Mouse (Mus musculus) embryonic facial prominence, embryonic 14.5 days (tissue): ENCODE measurements at regions not wholly inside any gene's neighbourhood (a gene's known extent, or its start where the extent isn't known, plus 50 kb on each side); places are given as distances from the start of the nearest gene placed in this dataset.

Experiments used
- ATAC-seq: fragments of 200-750 bp; cut with Nextera tagmentation; 2 replicates; pipeline ENCODE4 v1.8.0; 2017; ENCODE audit warnings: low read depth, moderate number of reproducible peaks, moderate TSS enrichment
- DNase-seq: peaks from one replicate; pipeline ENCODE4 v3.0.0-alpha.2; 2015; ENCODE audit warnings: low spot score
- H3K27ac ChIP-seq: fragments of 300-500 bp; sonication (generic); replicated peaks from 2 replicates; pipeline ENCODE4 v1.5.1; 2014; ENCODE audit warnings: low read depth, mild to moderate bottlenecking, low read length, moderate library complexity
- H3K27me3 ChIP-seq: fragments of 300-500 bp; sonication (generic); replicated peaks from 2 replicates; pipeline ENCODE4 v1.6.1; 2014; ENCODE audit warnings: low read length; ENCODE audit not compliant: control insufficient read depth, insufficient read depth
- H3K36me3 ChIP-seq: fragments of 300-500 bp; sonication (generic); 2 replicates; pipeline ENCODE4 v1.6.1; 2014; ENCODE audit warnings: low read length, mixed read lengths; ENCODE audit not compliant: control insufficient read depth, insufficient read depth
- H3K4me1 ChIP-seq: fragments of 300-500 bp; sonication (generic); 2 replicates; pipeline ENCODE4 v1.6.1; 2014; ENCODE audit warnings: antibody characterized with exemption, low read length; ENCODE audit not compliant: control insufficient read depth, insufficient read depth
- H3K4me2 ChIP-seq: fragments of 300-500 bp; sonication (generic); 2 replicates; pipeline ENCODE4 v1.6.1; 2014; ENCODE audit warnings: low read depth, mild to moderate bottlenecking, low read length, moderate library complexity, mixed read lengths
- H3K4me3 ChIP-seq: fragments of 300-500 bp; sonication (generic); 2 replicates; pipeline ENCODE4 v1.5.1; 2014; ENCODE audit warnings: low read depth, mild to moderate bottlenecking, low read length
- H3K9ac ChIP-seq: fragments of 300-500 bp; sonication (generic); 2 replicates; pipeline ENCODE4 v1.6.1; 2014; ENCODE audit warnings: low read depth, mild to moderate bottlenecking, low read length, moderate library complexity, mixed read lengths
- H3K9me3 ChIP-seq: fragments of 300-500 bp; sonication (generic); 2 replicates; pipeline ENCODE4 v1.6.1; 2016; ENCODE audit warnings: low read length; ENCODE audit not compliant: control insufficient read depth
- WGBS: fragments of 180-500 bp; shearing (Covaris S2); extraction: QIAGEN DNeasy Blood & Tissue Kit; methylation state at CpG from one replicate; pipeline ENCODE4 v1.1.7; 2014; 5-methylcytosine and 5-hydroxymethylcytosine counted together

DNA sequence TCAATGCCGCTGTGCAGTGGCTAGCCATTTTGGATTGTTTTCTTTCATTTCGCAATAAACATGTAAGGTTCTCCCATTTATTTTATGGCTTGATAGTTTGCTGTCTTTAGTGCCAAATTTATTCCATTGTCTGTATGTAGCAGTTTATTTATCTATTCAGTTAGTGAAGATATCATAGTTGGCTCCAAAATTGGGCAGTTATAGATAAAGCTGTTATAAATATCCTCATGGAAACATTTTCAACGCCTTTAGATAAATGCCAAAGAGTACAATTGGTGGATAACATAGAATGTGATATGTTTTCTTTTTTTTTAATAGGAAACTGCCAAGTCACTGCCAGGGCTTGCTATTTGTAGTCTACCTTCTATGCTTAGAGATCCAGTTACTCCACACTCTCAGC is 265.1 kb upstream of the Tas2r119 start:
- H3K4me3 ChIP-seq: no peak overlapping the region
- no peaks in the 10 kb centered on the region for H3K4me1 ChIP-seq
- no peak for ATAC-seq
- no peak overlapping the region for H3K9ac ChIP-seq
- no peaks in the 10 kb centered on the region for H3K9me3 ChIP-seq
- no peak overlapping the region for H3K4me2 ChIP-seq
- 89% methylated on average over 3 of the region's 3 CpGs for WGBS
- no peak overlapping the region for H3K27ac ChIP-seq
- no peaks in the 10 kb centered on the region for H3K36me3 ChIP-seq
- no peaks in the 10 kb centered on the region for H3K27me3 ChIP-seq
- DNase-seq: no peak

DNA sequence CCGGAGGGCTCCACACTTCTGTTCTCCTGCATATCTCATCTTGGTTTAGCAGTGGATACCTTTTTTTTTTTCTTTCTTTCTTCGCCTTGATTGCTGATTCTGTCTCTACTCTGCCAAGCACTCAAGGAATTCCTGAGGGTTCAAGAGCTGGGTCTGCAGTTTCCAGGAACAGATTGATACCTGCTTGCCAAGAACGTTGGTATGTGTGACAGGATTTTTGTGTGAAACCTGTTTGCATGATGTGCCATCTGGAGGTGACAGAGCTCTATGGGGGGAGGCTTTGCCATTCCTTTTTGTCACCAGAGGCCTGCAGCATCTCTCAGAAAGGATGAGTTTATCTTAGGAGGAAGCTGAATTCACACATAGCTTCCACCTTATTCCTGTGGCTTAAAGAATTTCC is 255.6 kb upstream of the Tas2r119 start:
- peaks cover 5% of the 10 kb centered on the region; the same call in 1 of the 2 replicates for H3K9me3 ChIP-seq
- H3K27me3 ChIP-seq: no peaks in the 10 kb centered on the region
- no peak overlapping the region for H3K4me2 ChIP-seq
- DNase-seq: no peak
- H3K27ac ChIP-seq: no peak overlapping the region
- H3K36me3 ChIP-seq: no peaks in the 10 kb centered on the region
- H3K4me1 ChIP-seq: no peaks in the 10 kb centered on the region
- H3K9ac ChIP-seq: no peak overlapping the region
- WGBS: 83% methylated on average over 3 of the region's 3 CpGs
- ATAC-seq: no peak
- H3K4me3 ChIP-seq: no peak overlapping the region

- no peak for ATAC-seq
- no peaks in the 10 kb centered on the region for H3K27me3 ChIP-seq
- H3K9me3 ChIP-seq: no peaks in the 10 kb centered on the region
- no peak overlapping the region for H3K4me3 ChIP-seq
- no peak overlapping the region for H3K9ac ChIP-seq
- H3K4me2 ChIP-seq: no peak overlapping the region
- no peak for DNase-seq
- H3K36me3 ChIP-seq: no peaks in the 10 kb centered on the region
- 0 out of 2 replicates have a peak, but pooled peaks cover 3% of the 10 kb centered on the region for H3K4me1 ChIP-seq
- H3K27ac ChIP-seq: no peak overlapping the region
- 76% methylated on average over 4 of the region's 4 CpGs for WGBS
Measured at GRCm38 (mm10) chr15:31960301-31960700, 216.8 kb upstream of the Tas2r119 start.

GRCm38 (mm10) chr15:31961963-31962362 is 215.1 kb upstream of the Tas2r119 start:
- Histone ChIP-seq H3K27ac (no peak overlapping the region), H3K4me1 (0 out of 2 replicates have a peak, but pooled peaks cover 3% of the 10 kb centered on the region), H3K9me3 (no peaks in the 10 kb centered on the region), H3K27me3 (no peaks in the 10 kb centered on the region), H3K4me2 (no peak overlapping the region), H3K9ac (no peak overlapping the region), H3K36me3 (no peaks in the 10 kb centered on the region), H3K4me3 (no peak overlapping the region)
- DNase-seq: peak; percentile 17
- no peak for ATAC-seq
- 32% methylated on average over 2 of the region's 2 CpGs for WGBS

- H3K36me3 ChIP-seq: no peaks in the 10 kb centered on the region
- H3K4me2 ChIP-seq: no peak overlapping the region
- ATAC-seq (no peak), DNase-seq (no peak)
- H3K4me1 ChIP-seq: 0 out of 2 replicates have a peak, but pooled peaks cover 3% of the 10 kb centered on the region
- WGBS: 86% methylated on average over 6 of the region's 6 CpGs
- no peak overlapping the region for H3K9ac ChIP-seq
- H3K9me3 ChIP-seq: no peaks in the 10 kb centered on the region
- no peak overlapping the region for H3K4me3 ChIP-seq
- no peak overlapping the region for H3K27ac ChIP-seq
- no peaks in the 10 kb centered on the region for H3K27me3 ChIP-seq
Measured at GRCm38 (mm10) chr15:31964911-31965310, 212.2 kb upstream of the Tas2r119 start.

DNA sequence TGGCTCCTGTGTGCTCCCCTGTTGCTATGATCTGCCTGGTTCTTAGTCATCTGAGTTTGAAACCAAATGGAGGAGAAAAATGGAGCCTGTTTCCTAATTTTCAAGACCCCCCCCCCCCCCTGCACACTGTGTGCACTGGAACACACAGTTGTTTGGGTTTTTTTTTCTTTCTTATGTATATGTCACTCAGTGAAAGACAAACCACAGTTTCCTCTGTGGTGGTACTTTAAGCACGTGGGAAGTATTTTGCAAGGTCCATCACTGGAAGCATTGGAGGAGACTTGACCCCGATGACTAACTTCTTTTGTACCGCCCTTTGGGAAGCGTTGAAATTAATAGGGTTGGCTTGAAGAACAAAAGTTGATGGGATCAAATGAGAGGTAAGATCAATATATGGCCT is 211.5 kb upstream of the Tas2r119 start:
- Histone ChIP-seq H3K27ac (no peak overlapping the region), H3K36me3 (no peaks in the 10 kb centered on the region), H3K4me2 (no peak overlapping the region), H3K4me1 (0 out of 2 replicates have a peak, but pooled peaks cover 3% of the 10 kb centered on the region), H3K4me3 (no peak overlapping the region), H3K9me3 (no peaks in the 10 kb centered on the region), H3K9ac (no peak overlapping the region), H3K27me3 (no peaks in the 10 kb centered on the region)
- 89% methylated on average over 4 of the region's 4 CpGs for WGBS
- no peak for ATAC-seq
- no peak for DNase-seq

DNA sequence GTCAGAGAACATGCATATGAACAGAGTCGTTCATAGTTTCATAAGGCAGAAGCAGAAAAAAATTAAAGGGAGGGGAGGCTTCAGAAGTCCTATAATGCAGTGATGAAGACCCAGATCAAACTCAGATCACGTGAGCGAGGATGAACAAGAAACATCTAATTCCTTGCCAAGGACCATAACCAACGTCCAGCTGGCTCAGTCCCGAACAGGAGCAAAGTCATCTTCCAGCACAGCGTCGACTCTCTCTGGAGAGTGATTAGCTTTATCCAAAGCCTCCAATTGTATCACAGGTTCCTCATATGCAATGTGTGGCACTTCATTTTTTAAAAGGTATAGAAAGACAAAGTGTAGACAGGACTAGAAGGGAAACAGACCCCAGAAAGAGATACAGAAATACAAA is 204.2 kb upstream of the Tas2r119 start:
- WGBS: 68% methylated on average over 7 of the region's 7 CpGs
- H3K4me2 ChIP-seq: no peak overlapping the region
- peaks cover 4% of the 10 kb centered on the region; the same call in 1 of the 2 replicates for H3K4me1 ChIP-seq
- no peak overlapping the region for H3K9ac ChIP-seq
- no peak overlapping the region for H3K4me3 ChIP-seq
- DNase-seq (no peak), ATAC-seq (no peak)
- no peak overlapping the region for H3K27ac ChIP-seq
- no peaks in the 10 kb centered on the region for H3K36me3 ChIP-seq
- no peaks in the 10 kb centered on the region for H3K9me3 ChIP-seq
- no peaks in the 10 kb centered on the region for H3K27me3 ChIP-seq

GRCm38 (mm10) chr15:31973889-31974288 is 203.2 kb upstream of the Tas2r119 start:
- DNase-seq (no peak), ATAC-seq (no peak)
- Histone ChIP-seq H3K4me1 (peaks cover 4% of the 10 kb centered on the region; the same call in 1 of the 2 replicates), H3K9ac (no peak overlapping the region), H3K36me3 (no peaks in the 10 kb centered on the region), H3K27ac (no peak overlapping the region), H3K4me3 (no peak overlapping the region), H3K27me3 (no peaks in the 10 kb centered on the region), H3K9me3 (no peaks in the 10 kb centered on the region), H3K4me2 (no peak overlapping the region)
- 89% methylated on average over 11 of the region's 11 CpGs for WGBS

- WGBS: 31% methylated on average over 4 of the region's 4 CpGs
- H3K9me3 ChIP-seq: no peaks in the 10 kb centered on the region
- DNase-seq (peak; percentile 70), ATAC-seq (no peak)
- H3K4me2 ChIP-seq: no peak overlapping the region
- no peaks in the 10 kb centered on the region for H3K36me3 ChIP-seq
- H3K9ac ChIP-seq: no peak overlapping the region
- H3K27ac ChIP-seq: no peak overlapping the region
- H3K27me3 ChIP-seq: no peaks in the 10 kb centered on the region
- no peak overlapping the region for H3K4me3 ChIP-seq
- peaks cover 4% of the 10 kb centered on the region; the same call in 1 of the 2 replicates for H3K4me1 ChIP-seq
Measured at GRCm38 (mm10) chr15:31976461-31976860, 200.6 kb upstream of the Tas2r119 start.
